Mouse (Mus musculus) ES-E14 (cell line): ENCODE data around the gene Lsm4.

Experiments
- CHD2 ChIP-seq: IDR thresholded peaks from 2 replicates; pipeline ENCODE4 v1.6.1; 2014; ENCODE audit warnings: mild to moderate bottlenecking, low read depth, low read length, inconsistent platforms
- MAFK ChIP-seq: IDR thresholded peaks from 2 replicates; pipeline ENCODE4 v1.6.1; 2014; ENCODE audit warnings: mild to moderate bottlenecking, low read depth, low read length, inconsistent platforms; ENCODE audit not compliant: insufficient read depth
- ZC3H11A ChIP-seq: IDR thresholded peaks from 2 replicates; pipeline ENCODE4 v1.6.1; 2012; ENCODE audit warnings: low read depth, mild to moderate bottlenecking, inconsistent platforms, low read length, borderline replicate concordance
- ZNF384 ChIP-seq: IDR thresholded peaks from 2 replicates; pipeline ENCODE4 v1.6.1; 2012; ENCODE audit warnings: low read depth, low read length, inconsistent platforms

GRCm38 (mm10) chr8:70713991-70714390 lies 40.9 kb downstream of the Lsm4 start:
- TF ChIP-seq MAFK, result no peak
- TF ChIP-seq ZC3H11A, result no peak
- no peak for TF ChIP-seq CHD2
- TF ChIP-seq ZNF384, result no peak
